Mouse (Mus musculus): Measurements from ENCODE around the gene Gon7. TPM values are rescaled to one million over a fixed set of nuclear protein-coding genes. Genes with fewer than 3 reads are reported as not detected.

Gene Gon7
- total RNA-seq (2022) = 10 to 100 TPM; 10.3 to 12.0 (median 10.9) TPM

DNA sequence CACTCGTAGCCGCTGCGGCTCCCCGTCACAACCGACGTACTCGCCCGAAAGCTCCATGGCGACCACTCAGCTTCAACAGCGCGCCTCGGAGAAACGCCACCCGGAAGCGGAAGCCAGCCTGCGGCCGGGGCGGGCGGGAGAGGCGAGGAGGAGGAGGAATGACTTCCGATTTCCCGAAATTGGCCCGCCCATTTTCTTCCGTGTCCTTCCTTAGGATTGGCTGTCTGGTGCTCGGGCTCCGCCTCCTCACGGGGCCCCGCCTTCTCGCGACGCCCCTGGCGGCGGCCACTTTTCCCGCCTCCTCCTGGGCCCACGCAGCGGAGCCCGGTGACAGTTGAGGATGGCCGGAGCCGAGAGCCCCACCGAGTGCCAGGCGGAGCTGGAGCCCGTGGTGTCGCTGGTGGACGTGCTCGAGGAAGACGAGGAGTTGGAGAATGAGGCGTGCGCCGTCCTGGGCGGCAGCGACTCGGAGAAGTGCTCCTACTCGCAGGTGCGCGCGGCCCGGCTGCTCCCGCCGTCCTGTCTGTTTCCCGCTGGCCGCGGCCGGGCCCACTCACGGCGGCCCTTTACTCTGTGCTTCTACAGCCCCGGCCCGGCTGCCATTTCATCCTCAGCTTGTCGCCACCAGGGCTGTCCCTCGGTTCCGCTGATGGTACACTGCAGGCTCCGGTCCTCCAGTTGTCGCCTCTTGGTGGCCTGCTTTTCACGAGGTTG is at the start of gene Gon7, which contains the start of the genes Gm28051 and Ubr7:
TSS of gene Gon7 (minus strand) at position 115 of the 714 bp plus-strand sequence.
TSS of gene Gm28051 (minus strand) at position 77 of the 714 bp plus-strand sequence.
TSS of gene Ubr7 (plus strand) at position 279 of the 714 bp plus-strand sequence.
- peak; percentile 93 for DNase-seq (ENCODE audit: low spot score in 2 of 2)

GRCm38 (mm10) chr12:102799528-102799927 is 41.9 kb upstream of the Gon7 start:
- no peak for DNase-seq (ENCODE audit: low spot score in 2 of 2)

DNA sequence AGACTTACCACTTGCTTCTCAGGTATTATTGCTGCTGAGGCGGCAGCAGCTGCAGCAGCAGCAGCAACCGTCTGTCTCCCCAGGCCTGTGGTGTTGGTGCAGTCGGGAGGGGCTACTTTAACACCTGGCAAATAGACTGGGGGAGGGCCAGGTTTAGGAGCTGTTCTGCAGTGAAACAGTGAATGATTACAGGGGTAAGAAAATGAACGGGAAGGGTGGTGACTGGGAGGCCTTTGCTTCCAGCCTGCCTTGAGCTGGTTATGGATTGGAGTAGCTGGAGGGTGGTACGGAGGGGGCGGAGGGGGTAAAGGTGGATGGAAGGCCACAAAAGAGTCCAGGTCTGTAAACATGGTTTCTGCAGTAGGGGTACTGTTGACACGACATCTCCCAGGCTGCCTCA is 30.3 kb upstream of the Gon7 start:
- DNase-seq (ENCODE audit: low spot score in 2 of 2) = no peak

DNA sequence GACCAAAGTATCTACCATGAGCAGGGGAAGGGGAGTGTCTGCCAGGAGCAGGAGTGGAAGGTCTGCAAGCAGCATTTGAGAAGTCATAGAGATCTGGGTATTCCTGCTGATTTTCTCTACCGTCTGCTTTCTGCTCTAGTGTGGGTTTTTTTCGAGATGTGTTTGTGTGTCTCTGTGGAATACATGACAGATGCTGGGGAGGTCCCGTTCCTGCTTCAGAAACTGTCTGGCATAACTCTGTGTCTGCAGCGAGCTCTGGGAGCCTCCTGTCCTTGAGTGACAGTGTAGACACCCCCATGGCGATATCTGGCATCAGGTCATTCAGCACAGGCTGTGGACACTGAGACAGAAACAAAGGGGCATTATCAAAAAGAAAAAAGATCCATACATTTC is 28.0 kb upstream of the Gon7 start:
- DNase-seq (ENCODE audit: low spot score in 2 of 2) = no peak

DNA sequence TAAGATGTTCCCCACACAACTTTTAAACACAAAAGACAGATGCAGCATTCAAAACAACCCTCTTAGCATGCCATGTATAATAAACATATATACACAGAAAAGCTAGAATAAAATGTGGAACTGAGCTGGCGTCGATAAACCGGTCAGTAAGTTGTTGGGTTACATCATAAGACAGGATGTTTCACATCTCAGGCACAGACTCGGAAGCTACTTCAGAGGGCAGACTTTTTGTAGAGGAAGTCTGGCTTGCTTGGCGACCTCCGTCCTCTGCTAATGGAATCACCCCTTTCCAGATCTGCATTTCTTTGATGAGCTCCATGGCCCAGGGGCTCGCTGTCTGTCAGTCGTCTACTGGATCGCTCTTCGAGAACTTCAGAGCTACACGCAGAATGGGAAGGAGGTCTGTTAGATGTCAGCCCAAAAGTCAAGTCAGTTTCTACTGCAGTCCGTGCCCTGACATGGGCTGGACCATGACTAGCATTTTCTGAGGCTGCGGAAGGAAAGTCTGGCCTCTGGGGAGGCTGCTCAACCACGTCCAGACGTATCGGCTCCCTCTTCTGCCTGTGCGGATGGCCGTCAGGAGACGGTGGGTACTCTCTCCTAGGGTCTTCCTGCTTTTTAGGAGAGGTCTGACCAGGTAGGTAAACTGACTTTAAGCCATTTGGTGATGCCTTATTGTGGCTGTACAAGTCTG is 27.4 kb upstream of the Gon7 start:
- no peak for DNase-seq (ENCODE audit: low spot score in 2 of 2)

- no peak for DNase-seq (ENCODE audit: low spot score in 2 of 2)
Observed at GRCm38 (mm10) chr12:102782841-102783240, 25.2 kb upstream of the Gon7 start.

DNA sequence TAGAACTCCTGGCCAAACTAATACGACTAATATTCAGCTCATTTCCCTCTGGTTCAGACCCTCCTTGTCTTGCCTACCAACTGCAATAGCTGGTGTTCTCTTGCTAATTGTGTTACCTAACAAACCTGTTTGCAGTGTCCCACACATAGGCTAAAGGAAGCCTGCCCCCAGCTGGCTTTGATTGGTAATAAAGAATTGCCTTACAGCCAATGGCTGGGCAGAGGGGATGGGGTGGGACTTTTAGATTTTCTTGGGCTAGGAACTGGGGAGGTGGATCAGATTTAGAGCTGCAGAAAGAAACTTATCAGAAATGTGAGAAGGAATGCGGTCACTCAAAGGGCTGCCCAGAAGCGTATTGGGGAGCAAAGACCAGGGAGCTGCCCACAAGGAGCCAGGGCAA is 21.8 kb upstream of the Gon7 start:
- no peak for DNase-seq (ENCODE audit: low spot score in 2 of 2)

- DNase-seq (ENCODE audit: low spot score in 2 of 2) = no peak
Observed at GRCm38 (mm10) chr12:102778151-102778550, 20.5 kb upstream of the Gon7 start.

DNA sequence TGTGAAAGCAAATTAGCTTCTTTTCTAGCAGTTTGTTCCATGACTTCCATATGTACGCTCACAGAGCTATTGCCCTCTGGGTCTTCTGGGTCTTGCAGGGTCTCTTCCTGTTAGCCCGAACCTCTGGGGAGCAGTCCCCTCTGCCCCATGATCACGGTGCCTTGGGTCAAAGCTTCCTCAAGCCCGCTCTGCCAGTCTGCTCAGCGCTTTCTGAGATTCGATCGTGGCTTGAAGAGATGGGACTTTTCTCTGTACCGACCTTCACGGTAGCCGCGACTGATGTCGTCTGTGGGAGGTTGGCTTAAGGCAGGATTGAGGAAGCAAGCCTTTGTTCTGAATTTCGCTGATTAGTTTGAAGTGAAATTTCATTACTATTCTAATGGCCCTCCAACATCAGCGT is 18.4 kb upstream of the Gon7 start:
- DNase-seq (ENCODE audit: low spot score in 2 of 2) = no peak

DNA sequence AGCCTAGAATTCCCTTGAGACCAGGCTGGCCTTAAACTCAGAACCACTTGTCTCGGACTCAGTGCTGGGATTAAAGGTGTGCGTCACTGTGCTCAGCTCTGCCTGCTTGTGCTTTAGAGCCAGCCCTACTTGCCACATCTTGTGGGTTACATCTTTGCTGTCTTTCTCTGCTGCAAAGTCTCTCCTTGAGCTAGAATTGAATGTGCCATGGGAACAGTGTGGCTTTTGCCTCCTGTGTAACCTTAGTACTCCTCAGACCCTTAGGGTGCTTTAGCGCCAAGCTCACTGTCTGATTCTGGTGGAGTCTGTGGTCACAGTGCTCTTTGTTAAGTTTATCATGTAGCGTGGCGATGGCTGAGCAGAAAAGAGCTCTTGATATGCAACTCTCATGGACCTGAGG is 15.1 kb upstream of the Gon7 start:
- DNase-seq (ENCODE audit: low spot score in 2 of 2) = no peak

DNA sequence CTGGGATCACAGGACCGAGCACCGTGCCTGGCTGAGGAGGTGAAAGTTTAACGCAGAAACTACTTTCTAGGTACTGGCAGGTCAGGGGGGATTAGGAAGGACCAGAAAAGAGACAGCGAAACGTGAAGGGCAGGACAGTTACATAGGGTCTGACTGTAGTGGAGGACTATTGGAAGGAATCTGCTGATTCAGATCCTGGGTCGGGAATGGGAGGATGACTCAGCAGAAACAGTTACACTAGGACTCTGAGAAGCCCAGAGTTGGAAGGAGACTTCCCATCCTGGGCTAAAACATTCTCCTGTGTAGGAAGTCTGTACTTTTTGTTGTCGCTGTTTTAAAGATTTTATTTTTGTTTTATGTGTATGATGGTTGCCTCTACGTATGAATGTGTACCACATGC is 14.0 kb upstream of the Gon7 start:
- no peak for DNase-seq (ENCODE audit: low spot score in 2 of 2)

- no peak for DNase-seq (ENCODE audit: low spot score in 2 of 2)
Observed at GRCm38 (mm10) chr12:102769000-102769399, 11.4 kb upstream of the Gon7 start.

DNA sequence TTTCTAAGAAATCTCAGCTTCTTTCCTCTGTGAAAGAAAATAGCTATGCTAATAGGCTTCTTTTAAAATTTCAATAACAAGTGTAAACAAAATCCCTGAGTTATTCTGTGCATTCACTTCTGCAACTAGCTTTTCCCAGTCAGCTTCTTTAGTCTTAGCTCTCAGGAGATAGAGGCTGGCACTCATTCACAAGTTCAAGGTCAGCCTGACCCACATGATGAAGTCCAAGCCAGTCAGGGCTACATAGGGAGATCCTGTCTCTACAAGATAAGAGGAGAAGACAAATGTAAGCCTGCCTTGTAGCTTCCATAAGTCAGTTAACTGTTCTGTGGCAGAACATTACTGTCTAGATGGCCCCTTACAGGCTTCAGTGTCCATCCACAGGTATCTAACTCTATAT is 6.1 kb upstream of the Gon7 start:
- DNase-seq (ENCODE audit: low spot score in 2 of 2) = no peak

DNA sequence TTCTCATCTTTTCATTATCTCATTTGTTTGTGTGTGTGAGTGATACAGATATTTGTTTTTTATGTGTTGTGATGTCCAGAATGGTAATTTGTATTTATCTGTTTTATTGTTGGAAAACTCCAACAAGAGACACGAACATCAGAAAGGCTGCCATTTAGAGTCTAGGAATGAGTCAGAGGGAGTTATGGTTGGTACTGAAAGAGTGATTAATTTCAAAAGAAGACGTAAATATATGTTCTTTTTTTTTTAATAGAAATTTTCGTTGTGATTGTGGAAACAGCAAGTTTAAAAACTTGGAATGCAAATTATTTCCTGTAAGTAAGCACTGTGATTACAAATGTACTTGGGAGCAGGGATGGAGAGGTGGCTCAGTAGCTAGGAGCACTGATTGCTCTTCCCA is 4.1 kb upstream of the Gon7 start:
- no peak for DNase-seq (ENCODE audit: low spot score in 2 of 2)

DNA sequence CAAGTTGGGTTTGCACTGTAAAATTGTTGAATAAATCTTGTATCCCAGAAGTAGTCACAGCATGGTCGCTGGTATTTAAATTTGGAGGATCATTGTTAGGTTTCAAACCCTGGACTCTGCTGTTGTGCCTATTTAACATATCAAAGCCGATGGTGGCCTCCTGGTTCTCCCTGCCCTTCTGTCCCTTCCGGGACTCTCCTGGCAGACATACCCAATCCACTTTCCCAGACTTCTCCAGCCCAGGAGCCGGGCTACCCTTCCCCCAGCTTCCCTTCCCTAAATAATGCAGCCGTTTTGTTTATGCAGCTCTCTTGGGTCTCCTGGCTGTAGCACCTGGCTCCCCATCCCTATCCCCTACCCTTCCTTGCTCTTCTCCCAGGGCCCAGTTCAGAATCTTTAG is 1.3 kb upstream of the Gon7 start:
- DNase-seq (ENCODE audit: low spot score in 2 of 2) = no peak

DNA sequence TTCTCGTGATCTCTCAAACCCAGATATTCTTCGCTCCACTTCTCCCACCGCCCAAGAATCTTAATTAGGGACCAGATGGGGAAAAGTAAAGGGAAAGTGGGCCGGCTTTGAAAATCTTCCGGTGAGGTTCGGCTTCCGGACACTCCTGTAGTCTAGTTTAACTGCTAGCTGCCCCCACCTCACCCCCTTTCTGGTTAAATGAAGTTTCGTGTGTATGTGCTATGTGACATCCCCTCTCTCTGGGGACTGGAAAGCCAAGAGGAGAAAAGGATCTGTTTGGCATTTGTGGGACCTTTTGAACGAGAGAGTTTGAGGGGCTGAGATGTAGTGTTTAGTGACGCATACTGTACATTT is 777 bp upstream of the Gon7 start, which contains the start of gene Gm20604:
TSS of gene Gm20604 (minus strand) at position 270 of the 354 bp plus-strand sequence.
- DNase-seq (ENCODE audit: low spot score in 2 of 2) = no peak

- no peak for DNase-seq (ENCODE audit: low spot score in 2 of 2)
Observed at GRCm38 (mm10) chr12:102757055-102757688, 431 bp downstream of the Gon7 start.

- no peak for DNase-seq (ENCODE audit: low spot score in 2 of 2)
Observed at GRCm38 (mm10) chr12:102756304-102756703, 1.3 kb downstream of the Gon7 start.

DNA sequence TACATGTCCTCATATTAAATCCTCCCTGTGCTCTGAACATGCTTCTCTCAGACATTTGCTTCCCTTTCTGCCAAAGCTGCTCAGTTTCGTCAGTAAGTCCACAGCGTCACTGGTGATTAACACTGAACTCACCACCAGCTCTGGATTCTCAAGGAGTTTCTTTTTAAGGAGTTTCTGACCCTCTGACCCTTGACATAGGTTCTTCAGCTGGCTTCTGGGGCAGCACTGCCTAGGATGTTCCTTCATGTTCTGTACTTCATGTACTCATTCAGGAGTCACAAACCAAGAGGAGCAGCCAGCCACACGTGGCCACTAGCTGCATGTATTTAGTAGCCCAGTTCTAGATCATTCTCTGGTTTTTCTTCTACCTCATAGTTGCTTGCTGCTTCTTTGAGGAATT is 9.3 kb downstream of the Gon7 start:
- DNase-seq (ENCODE audit: low spot score in 2 of 2) = no peak

- DNase-seq (ENCODE audit: low spot score in 2 of 2) = no peak
Observed at GRCm38 (mm10) chr12:102744839-102745238, 12.8 kb downstream of the Gon7 start.

DNA sequence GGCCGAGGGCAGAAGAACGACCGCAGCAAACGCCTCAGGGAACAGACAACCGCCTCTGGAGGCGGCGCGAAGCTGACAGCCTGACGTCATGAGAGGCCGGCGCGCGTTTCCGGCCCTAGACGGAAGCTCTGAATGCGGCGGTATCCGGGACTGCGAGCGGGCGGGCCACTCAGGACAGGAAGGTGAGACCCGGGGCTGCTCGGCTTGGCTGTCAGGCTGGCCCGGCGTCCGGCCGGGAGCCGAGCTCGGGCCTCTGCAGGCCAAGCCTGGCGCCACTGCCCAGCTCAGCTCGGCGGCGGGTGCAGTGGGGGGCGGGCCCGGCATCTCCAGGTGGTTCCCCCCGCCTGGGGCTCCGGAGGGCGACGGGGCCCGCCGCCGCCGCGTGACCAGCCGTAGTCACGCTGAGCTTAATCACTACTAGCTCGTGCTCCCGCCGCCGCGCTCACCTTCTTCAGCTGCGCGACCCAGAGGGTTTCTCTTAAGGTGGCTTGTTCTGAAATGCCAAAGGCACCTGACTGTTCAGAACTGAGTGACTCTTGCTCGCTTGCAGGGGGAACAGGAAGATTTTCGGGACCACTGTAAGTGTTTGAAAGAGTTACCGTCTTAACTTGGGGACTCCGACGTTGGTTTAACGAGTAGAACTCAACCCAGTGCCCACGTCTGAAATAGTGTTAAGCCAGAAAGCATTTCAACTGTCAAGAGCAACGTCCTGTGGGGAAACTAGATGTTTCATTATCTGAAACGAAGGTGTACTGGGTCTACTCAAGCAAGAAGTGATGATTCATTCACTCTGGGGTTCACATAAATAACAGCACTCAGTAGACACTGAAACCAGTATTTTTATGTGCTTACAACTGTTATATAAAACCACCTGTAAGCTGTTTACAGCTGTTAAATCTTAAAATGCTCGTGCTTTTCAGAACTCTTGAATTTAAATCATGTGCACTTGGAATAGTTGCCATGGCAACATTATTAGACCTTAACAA is 13.7 kb downstream of the Gon7 start, which contains the start of the genes Moap1 and Tmem251:
TSS of gene Moap1 (minus strand) at position 73 of the 986 bp plus-strand sequence.
TSS of gene Tmem251 (plus strand) at position 174 of the 986 bp plus-strand sequence.
- peak; percentile 68 to 73 for DNase-seq (ENCODE audit: low spot score in 2 of 2)
